Mouse (Mus musculus) CH12.LX (cell line): ENCODE data around the gene Cabin1. TPM values are rescaled to one million over a fixed set of nuclear protein-coding genes. Genes with fewer than 3 reads are reported as not detected.

Experiments
- DNase-seq: peaks from one replicate; pipeline ENCODE4 v3.0.0-alpha.2; 2013; ENCODE audit errors: extremely low read depth
- H3K27ac ChIP-seq: 2 replicates; pipeline ENCODE4 v1.5.1; 2012; ENCODE audit warnings: low read depth, mild to moderate bottlenecking, control low read depth, moderate library complexity; ENCODE audit not compliant: insufficient read depth
- H3K27me3 ChIP-seq: replicated peaks from 2 replicates; pipeline ENCODE3; 2012; ENCODE audit warnings: inconsistent platforms
- H3K36me3 ChIP-seq, 2 experiments: replicated peaks in 1 of 2; 2 replicates each; pipeline versions ENCODE3 to v1.6.1; 2012; ENCODE audit warnings: inconsistent platforms in 1 of 2, low read length in 1 of 2, mild to moderate bottlenecking in 1 of 2, mixed read lengths in 1 of 2, moderate library complexity in 1 of 2; ENCODE audit not compliant: control insufficient read depth in 1 of 2, insufficient read depth in 1 of 2
- H3K4me1 ChIP-seq, 2 experiments: 2 replicates each; pipeline ENCODE4 v1.6.1; 2012; ENCODE audit warnings: inconsistent platforms in 1 of 2, moderate library complexity in 1 of 2; ENCODE audit not compliant: insufficient read depth in 2 of 2, control insufficient read depth in 1 of 2
- H3K4me2 ChIP-seq: 2 replicates; pipeline ENCODE4 v1.6.1; 2012; ENCODE audit warnings: low read depth, mild to moderate bottlenecking, control low read depth; ENCODE audit not compliant: poor library complexity, insufficient read depth, severe bottlenecking
- H3K4me3 ChIP-seq, 3 experiments: fragments of 150-350 bp in 1 of 3; sonication (generic) in 1 of 3; replicated peaks in 1 of 3; 2 replicates each; pipeline versions ENCODE3 to v1.5.1; 2011 to 2012; ENCODE audit warnings: low read depth in 2 of 3, low read length in 2 of 3, mild to moderate bottlenecking in 2 of 3, moderate library complexity in 2 of 3, control low read depth in 1 of 3, improper control_type of control experiment in 1 of 3, inconsistent platforms in 1 of 3, mixed read lengths in 1 of 3; ENCODE audit not compliant: poor library complexity in 1 of 3
- H3K79me2 ChIP-seq: replicated peaks from 2 replicates; pipeline ENCODE4 v1.6.1; 2012; ENCODE audit warnings: mild to moderate bottlenecking, moderate library complexity; ENCODE audit not compliant: control insufficient read depth, poor library complexity, insufficient read depth, severe bottlenecking; ENCODE audit errors: extremely low read depth
- H3K9ac ChIP-seq: 2 replicates; pipeline ENCODE4 v1.6.1; 2012; ENCODE audit warnings: low read depth, mild to moderate bottlenecking, control low read depth, moderate library complexity; ENCODE audit not compliant: insufficient read depth
- H3K9me3 ChIP-seq: replicated peaks from 2 replicates; pipeline ENCODE3; 2012; ENCODE audit warnings: low read length, inconsistent platforms, mixed read lengths
- CHD2 ChIP-seq: IDR thresholded peaks from 2 replicates; pipeline ENCODE4 v1.6.1; 2011; ENCODE audit warnings: low read length, improper control_type of control experiment
- ELF1 ChIP-seq: IDR thresholded peaks from 2 replicates; pipeline ENCODE4 v1.6.1; 2014; ENCODE audit warnings: low read depth, mild to moderate bottlenecking, inconsistent platforms, low read length, improper control_type of control experiment
- GABPA ChIP-seq: IDR thresholded peaks from 2 replicates; pipeline ENCODE4 v1.6.1; 2012; ENCODE audit warnings: low read depth, low read length, improper control_type of control experiment, inconsistent platforms; ENCODE audit not compliant: insufficient replicate concordance
- IRF4 ChIP-seq: IDR thresholded peaks from 2 replicates; pipeline ENCODE4 v1.6.1; 2014; ENCODE audit warnings: low read depth, mild to moderate bottlenecking, inconsistent platforms, low read length, improper control_type of control experiment
- JUN ChIP-seq: IDR thresholded peaks from 2 replicates; pipeline ENCODE4 v1.6.1; 2011; ENCODE audit warnings: low read depth, mild to moderate bottlenecking, low read length, improper control_type of control experiment, moderate library complexity; ENCODE audit not compliant: insufficient read depth
- TCF12 ChIP-seq: IDR thresholded peaks from 2 replicates; pipeline ENCODE4 v1.6.1; 2014; ENCODE audit warnings: low read depth, mild to moderate bottlenecking, inconsistent platforms, low read length, improper control_type of control experiment
- ZC3H11A ChIP-seq: IDR thresholded peaks from 2 replicates; pipeline ENCODE4 v1.6.1; 2012; ENCODE audit warnings: low read depth, mild to moderate bottlenecking, inconsistent platforms, low read length, improper control_type of control experiment
- dilution Hi-C: fragments of 300-500 bp; cut with MboI; formaldehyde crosslinking; loops from 2 replicates; pipeline ENCODE4 v1.14.3; 2020; ENCODE audit warnings: low sequenced_read_pairs; ENCODE audit not compliant: extremely low pct_unique_long_range_greater_than_20kb, extremely low pct_ligation_motif_present
- in situ Hi-C: fragments of 300-500 bp; cut with MboI; formaldehyde crosslinking; loops from 3 replicates; pipeline ENCODE4 v1.14.3; 2019; ENCODE audit warnings: low sequenced_read_pairs, low pct_ligation_motif_present, low pct_unique_long_range_greater_than_20kb, mixed read lengths
- polyA plus RNA-seq: library from polyadenylated mRNA; unstranded; fragments of >175 nt; gene quantifications from 2 replicates; pipeline ENCODE4 v1.2.1, GENCODE M21; 2012; ENCODE audit warnings: low read depth; ENCODE audit not compliant: insufficient read length
- total RNA-seq, 2 experiments: library from RNA; depleted of rRNA; stranded (reverse); fragments of 300-350 nt in 1 of 2; fragments of >200 nt in 1 of 2; gene quantifications; 2 replicates each; pipeline ENCODE4 v1.2.3; 2012 to 2014

Gene Cabin1
- total and polyA plus RNA-seq, 3 experiments: 12.0 to 46.0 (median 29.0) TPM

GRCm38 (mm10) chr10:75789841-75790240 is 25.7 kb upstream of the Cabin1 start:
- TF ChIP-seq IRF4: no peak
- TF ChIP-seq CHD2: no peak
- TF ChIP-seq ELF1: no peak
- TF ChIP-seq TCF12: no peak
- no peak for TF ChIP-seq GABPA
- Histone ChIP-seq H3K27ac (no peak overlapping the region), H3K9me3 (no peaks in the 10 kb centered on the region), H3K27me3 (no peaks in the 10 kb centered on the region), H3K9ac (no peak overlapping the region), H3K4me2 (no peak overlapping the region), H3K4me1 (peaks cover 22 to 42% of the 10 kb centered on the region in 2 experiments), H3K79me2 (no peaks in the 10 kb centered on the region), H3K36me3 (peaks cover 0 to 3% of the 10 kb centered on the region in 2 experiments), H3K4me3 (no peak overlapping the region)
- dilution Hi-C loops (no loop called here), in situ Hi-C loops (no loop called here)
- no peak for DNase-seq

- no peak for DNase-seq
- Histone ChIP-seq H3K9ac (no peak overlapping the region), H3K9me3 (no peaks in the 10 kb centered on the region), H3K79me2 (no peaks in the 10 kb centered on the region), H3K27me3 (no peaks in the 10 kb centered on the region), H3K4me1 (peaks cover 22 to 38% of the 10 kb centered on the region in 2 experiments), H3K36me3 (peaks cover 0 to 3% of the 10 kb centered on the region in 2 experiments)
- dilution Hi-C loops: no loop called here
- TF ChIP-seq CHD2 (peak; percentile 56; the same call in 1 of the 2 replicates), JUN (no peak)
- TF ChIP-seq, all 38 proteins: peak for 1
- Histone ChIP-seq H3K4me3 (no peak overlapping the region), H3K27ac (no peak overlapping the region), H3K4me2 (no peak overlapping the region)
- in situ Hi-C loops: no loop called here
These were observed 25.1 kb upstream of the Cabin1 start for GRCm38 (mm10) chr10:75789081-75789735.

GRCm38 (mm10) chr10:75788277-75788676 is 24.1 kb upstream of the Cabin1 start:
- no peaks in the 10 kb centered on the region for H3K79me2 ChIP-seq
- dilution Hi-C loops: no loop called here
- no peak overlapping the region for H3K27ac ChIP-seq
- DNase-seq: no peak
- in situ Hi-C loops: no loop called here
- peaks cover 20 to 38% of the 10 kb centered on the region in 2 experiments for H3K4me1 ChIP-seq
- no peaks in the 10 kb centered on the region for H3K9me3 ChIP-seq
- no peaks in the 10 kb centered on the region for H3K27me3 ChIP-seq
- no peak for TF ChIP-seq ZC3H11A
- TF ChIP-seq, all 38 proteins: peak for 0
- Histone ChIP-seq H3K9ac (no peak overlapping the region), H3K4me3 (no peak overlapping the region), H3K4me2 (no peak overlapping the region), H3K36me3 (peaks cover 0 to 5% of the 10 kb centered on the region in 2 experiments)
